Mouse (Mus musculus): ENCODE measurements around the gene Mfap5. TPM values are rescaled to one million over a fixed set of nuclear protein-coding genes. Genes with fewer than 3 reads are reported as not detected.
"Not testable (repeated sequence)": the region's sequence is repeated elsewhere in the genome, so short reads cannot be mapped to it uniquely, and the experiment has no call there.

The Mfap5 gene
- polyA plus RNA-seq, 1 experiment from 2014 or later, result 86.4 TPM

GRCm38 (mm10) chr6:122565070-122565784, 59.6 kb downstream of the Mfap5 start:
- Histone ChIP-seq H3K27ac (ENCODE audit: low read length) (no peak overlapping the region), H3K4me3 (replicated peaks; ENCODE audit: low read length) (no peak overlapping the region), H3K9ac (ENCODE audit: low read length) (no peak overlapping the region), H3K9me3 (replicated peaks; ENCODE audit: control insufficient read depth, low read length) (no peaks in the 10 kb centered on the region), H3K36me3 (ENCODE audit: control insufficient read depth, insufficient read depth, low read length) (no peaks in the 10 kb centered on the region), H3K4me2 (ENCODE audit: low read depth, low read length) (no peak overlapping the region), H3K27me3 (ENCODE audit: control insufficient read depth, insufficient read depth, low read length) (no peaks in the 10 kb centered on the region), H3K4me1 (ENCODE audit: control insufficient read depth, insufficient read depth, low read length) (no peaks in the 10 kb centered on the region)
- no peak for ATAC-seq (ENCODE audit: insufficient read depth, low FRiP score)
- WGBS, result 87% methylated on average over 9 of the region's 9 CpGs

GRCm38 (mm10) chr6:122569113-122569512, 63.5 kb downstream of the Mfap5 start:
- no peak overlapping the region for H3K27ac ChIP-seq (ENCODE audit: low read length)
- WGBS, result 70% methylated on average over 5 of the region's 5 CpGs
- no peak for ATAC-seq (ENCODE audit: insufficient read depth, low FRiP score)
- no peaks in the 10 kb centered on the region for H3K9me3 ChIP-seq (replicated peaks; ENCODE audit: control insufficient read depth, low read length)
- H3K9ac ChIP-seq (ENCODE audit: low read length), result no peak overlapping the region
- H3K4me3 ChIP-seq (replicated peaks; ENCODE audit: low read length), result no peak overlapping the region
- no peaks in the 10 kb centered on the region for H3K4me1 ChIP-seq (ENCODE audit: control insufficient read depth, insufficient read depth, low read length)
- no peaks in the 10 kb centered on the region for H3K27me3 ChIP-seq (ENCODE audit: control insufficient read depth, insufficient read depth, low read length)
- no peak overlapping the region for H3K4me2 ChIP-seq (ENCODE audit: low read depth, low read length)
- H3K36me3 ChIP-seq (ENCODE audit: control insufficient read depth, insufficient read depth, low read length), result no peaks in the 10 kb centered on the region

GRCm38 (mm10) chr6:122569762-122570161, 64.1 kb downstream of the Mfap5 start:
- no peak overlapping the region for H3K4me2 ChIP-seq (ENCODE audit: low read depth, low read length)
- no peak overlapping the region for H3K9ac ChIP-seq (ENCODE audit: low read length)
- no peaks in the 10 kb centered on the region for H3K4me1 ChIP-seq (ENCODE audit: control insufficient read depth, insufficient read depth, low read length)
- no peaks in the 10 kb centered on the region for H3K27me3 ChIP-seq (ENCODE audit: control insufficient read depth, insufficient read depth, low read length)
- no peaks in the 10 kb centered on the region for H3K9me3 ChIP-seq (replicated peaks; ENCODE audit: control insufficient read depth, low read length)
- ATAC-seq (ENCODE audit: insufficient read depth, low FRiP score), result no peak
- no peak overlapping the region for H3K4me3 ChIP-seq (replicated peaks; ENCODE audit: low read length)
- no peaks in the 10 kb centered on the region for H3K36me3 ChIP-seq (ENCODE audit: control insufficient read depth, insufficient read depth, low read length)
- 64% methylated on average over 1 of the region's 1 CpGs for WGBS
- no peak overlapping the region for H3K27ac ChIP-seq (ENCODE audit: low read length)

- no peak overlapping the region for H3K4me2 ChIP-seq (ENCODE audit: low read depth, low read length)
- no peaks in the 10 kb centered on the region for H3K9me3 ChIP-seq (replicated peaks; ENCODE audit: control insufficient read depth, low read length)
- H3K9ac ChIP-seq (ENCODE audit: low read length), result no peak overlapping the region
- H3K36me3 ChIP-seq (ENCODE audit: control insufficient read depth, insufficient read depth, low read length), result no peaks in the 10 kb centered on the region
- no peaks in the 10 kb centered on the region for H3K4me1 ChIP-seq (ENCODE audit: control insufficient read depth, insufficient read depth, low read length)
- no peaks in the 10 kb centered on the region for H3K27me3 ChIP-seq (ENCODE audit: control insufficient read depth, insufficient read depth, low read length)
- ATAC-seq (ENCODE audit: insufficient read depth, low FRiP score), result no peak
- no peak overlapping the region for H3K27ac ChIP-seq (ENCODE audit: low read length)
- 55% methylated on average over 8 of the region's 8 CpGs for WGBS
- H3K4me3 ChIP-seq (replicated peaks; ENCODE audit: low read length), result no peak overlapping the region
Measured at GRCm38 (mm10) chr6:122570695-122571616, 65.3 kb downstream of the Mfap5 start.

- Histone ChIP-seq H3K4me1 (ENCODE audit: control insufficient read depth, insufficient read depth, low read length) (no peaks in the 10 kb centered on the region), H3K4me3 (replicated peaks; ENCODE audit: low read length) (no peak overlapping the region), H3K27ac (ENCODE audit: low read length) (no peak overlapping the region), H3K9ac (ENCODE audit: low read length) (no peak overlapping the region), H3K27me3 (ENCODE audit: control insufficient read depth, insufficient read depth, low read length) (no peaks in the 10 kb centered on the region), H3K4me2 (ENCODE audit: low read depth, low read length) (no peak overlapping the region), H3K9me3 (replicated peaks; ENCODE audit: control insufficient read depth, low read length) (no peaks in the 10 kb centered on the region), H3K36me3 (ENCODE audit: control insufficient read depth, insufficient read depth, low read length) (no peaks in the 10 kb centered on the region)
- 65% methylated on average over 3 of the region's 3 CpGs for whole genome bisulfite sequencing
- no peak for ATAC-seq (ENCODE audit: insufficient read depth, low FRiP score)
Measured at GRCm38 (mm10) chr6:122571617-122571959, 65.9 kb downstream of the Mfap5 start.

GRCm38 (mm10) chr6:122575037-122575436, 69.4 kb downstream of the Mfap5 start:
- WGBS, result 91% methylated on average over 1 of the region's 1 CpGs
- H3K4me3 ChIP-seq (replicated peaks; ENCODE audit: low read length); H3K27ac ChIP-seq (ENCODE audit: low read length): not testable (repeated sequence)

GRCm38 (mm10) chr6:122577030-122577429, 71.4 kb downstream of the Mfap5 start:
- no peak overlapping the region for H3K4me2 ChIP-seq (ENCODE audit: low read depth, low read length)
- H3K27me3 ChIP-seq (ENCODE audit: control insufficient read depth, insufficient read depth, low read length), result no peaks in the 10 kb centered on the region
- H3K4me3 ChIP-seq (replicated peaks; ENCODE audit: low read length), result no peak overlapping the region
- H3K9ac ChIP-seq (ENCODE audit: low read length), result no peak overlapping the region
- H3K9me3 ChIP-seq (replicated peaks; ENCODE audit: control insufficient read depth, low read length), result no peaks in the 10 kb centered on the region
- no peak for ATAC-seq (ENCODE audit: insufficient read depth, low FRiP score)
- no peaks in the 10 kb centered on the region for H3K36me3 ChIP-seq (ENCODE audit: control insufficient read depth, insufficient read depth, low read length)
- WGBS, result 87% methylated on average over 3 of the region's 3 CpGs
- H3K4me1 ChIP-seq (ENCODE audit: control insufficient read depth, insufficient read depth, low read length), result no peaks in the 10 kb centered on the region
- H3K27ac ChIP-seq (ENCODE audit: low read length), result no peak overlapping the region

More at GRCm38 (mm10) chr6:122575037-122575436, 69.4 kb downstream of the Mfap5 start:
- not testable (repeated sequence) for H3K4me2 ChIP-seq (ENCODE audit: low read depth, low read length); ATAC-seq (ENCODE audit: insufficient read depth, low FRiP score); H3K27me3 ChIP-seq (ENCODE audit: control insufficient read depth, insufficient read depth, low read length); H3K9ac ChIP-seq (ENCODE audit: low read length); H3K36me3 ChIP-seq (ENCODE audit: control insufficient read depth, insufficient read depth, low read length); H3K4me1 ChIP-seq (ENCODE audit: control insufficient read depth, insufficient read depth, low read length); H3K9me3 ChIP-seq (replicated peaks; ENCODE audit: control insufficient read depth, low read length)

Other genes with a start within 250 kb of the Mfap5 start
- gene Klrg1, start 223.0 kb upstream of the Mfap5 start, polyA plus RNA-seq (2015; fragmentation: Nextera tagmentation; extraction: Ambion mirVana), result 0.21 TPM in 1 of 2 replicates, not detected in the other
- 132 and 137 TPM in 2 replicates for gene M6pr, start 197.1 kb upstream of the Mfap5 start, polyA plus RNA-seq (2015; fragmentation: Nextera tagmentation; extraction: Ambion mirVana)
- gene Phc1, start 165.3 kb upstream of the Mfap5 start, polyA plus RNA-seq (2015; fragmentation: Nextera tagmentation; extraction: Ambion mirVana), result 10.3 and 11.0 TPM in 2 replicates
- gene Rimklb, start 7.1 kb upstream of the Mfap5 start, polyA plus RNA-seq (2015; fragmentation: Nextera tagmentation; extraction: Ambion mirVana), result 6.6 and 7.3 TPM in 2 replicates
- gene Aicda, start 48.0 kb downstream of the Mfap5 start, polyA plus RNA-seq (2015; fragmentation: Nextera tagmentation; extraction: Ambion mirVana), result 0.14 TPM in 1 of 2 replicates, not detected in the other
- 6.1 and 6.2 TPM in 2 replicates for gene Apobec1, start 96.6 kb downstream of the Mfap5 start, polyA plus RNA-seq (2015; fragmentation: Nextera tagmentation; extraction: Ambion mirVana)
- 0.14 and 0.18 TPM in 2 replicates for gene Gdf3, start 104.2 kb downstream of the Mfap5 start, polyA plus RNA-seq (2015; fragmentation: Nextera tagmentation; extraction: Ambion mirVana)
- gene Dppa3, start 120.6 kb downstream of the Mfap5 start, polyA plus RNA-seq (2015; fragmentation: Nextera tagmentation; extraction: Ambion mirVana), result not detected in 2 replicates
- gene Nanog, start 201.6 kb downstream of the Mfap5 start, polyA plus RNA-seq (2015; fragmentation: Nextera tagmentation; extraction: Ambion mirVana), result 0.14 and 0.22 TPM in 2 replicates